Mouse (Mus musculus) MEL (cell line): Measurements from ENCODE around the gene Usp33. TPM values are rescaled to one million over a fixed set of nuclear protein-coding genes. Genes with fewer than 3 reads are reported as not detected.

Source experiments
- DNase-seq: peaks from one replicate; pipeline ENCODE4 v3.0.0; 2011; ENCODE audit warnings: low read depth, low spot score
- H3K27ac ChIP-seq: 2 replicates; pipeline ENCODE4 v1.5.1; 2012; ENCODE audit warnings: low read depth, mild to moderate bottlenecking, control low read depth, low read length, moderate library complexity; ENCODE audit not compliant: control insufficient read depth
- H3K27me3 ChIP-seq, 2 experiments: fragments of 150-350 bp in 1 of 2; sonication (generic) in 1 of 2; 2 replicates each; pipeline ENCODE4 v1.6.1; 2012; ENCODE audit warnings: low read length in 2 of 2, mild to moderate bottlenecking in 2 of 2, improper control_type of control experiment in 1 of 2, moderate library complexity in 1 of 2; ENCODE audit not compliant: insufficient read depth in 2 of 2, control insufficient read depth in 1 of 2
- H3K36me3 ChIP-seq, 2 experiments: 2 replicates each; pipeline ENCODE4 v1.6.1; 2012 to 2014; ENCODE audit warnings: low read length in 2 of 2, improper control_type of control experiment in 1 of 2, inconsistent platforms in 1 of 2, mild to moderate bottlenecking in 1 of 2; ENCODE audit not compliant: insufficient read depth in 2 of 2, control insufficient read depth in 1 of 2
- H3K4me1 ChIP-seq, 2 experiments: fragments of 150-350 bp in 1 of 2; sonication (generic) in 1 of 2; 2 replicates each; pipeline ENCODE4 v1.6.1; 2012; ENCODE audit warnings: low read length in 2 of 2, improper control_type of control experiment in 1 of 2, mild to moderate bottlenecking in 1 of 2; ENCODE audit not compliant: insufficient read depth in 2 of 2, control insufficient read depth in 1 of 2
- H3K4me3 ChIP-seq, 2 experiments: fragments of 150-350 bp in 1 of 2; sonication (generic) in 1 of 2; 2 replicates each; pipeline ENCODE4 v1.5.1; 2012; ENCODE audit warnings: low read depth in 2 of 2, low read length in 2 of 2, mild to moderate bottlenecking in 2 of 2, moderate library complexity in 2 of 2, control low read depth in 1 of 2, improper control_type of control experiment in 1 of 2; ENCODE audit not compliant: control insufficient read depth in 1 of 2, insufficient read depth in 1 of 2
- H3K79me2 ChIP-seq: 2 replicates; pipeline ENCODE4 v1.6.1; 2012; ENCODE audit warnings: mild to moderate bottlenecking, low read length, moderate library complexity; ENCODE audit not compliant: control insufficient read depth, poor library complexity, insufficient read depth
- H3K9ac ChIP-seq: 2 replicates; pipeline ENCODE4 v1.6.1; 2012; ENCODE audit warnings: low read depth, mild to moderate bottlenecking, control low read depth, low read length, moderate library complexity; ENCODE audit not compliant: control insufficient read depth, poor library complexity, severe bottlenecking
- H3K9me3 ChIP-seq: fragments of 150-350 bp; sonication (generic); replicated peaks from 2 replicates; pipeline ENCODE4 v1.6.1; 2012; ENCODE audit warnings: mild to moderate bottlenecking, low read length, improper control_type of control experiment, moderate library complexity; ENCODE audit not compliant: insufficient read depth
- CHD2 ChIP-seq: IDR thresholded peaks from 2 replicates; pipeline ENCODE4 v1.6.1; 2011; ENCODE audit warnings: low read length, improper control_type of control experiment
- CTCF ChIP-seq, 3 experiments: IDR thresholded peaks in 2 of 3; conservative IDR thresholded peaks in 1 of 3; 2 replicates each; pipeline ENCODE4 v1.5.1; 2011 to 2012; ENCODE audit warnings: low read length in 3 of 3, low read depth in 2 of 3, mild to moderate bottlenecking in 2 of 3, improper control_type of control experiment in 1 of 3, inconsistent platforms in 1 of 3, mixed read lengths in 1 of 3, moderate library complexity in 1 of 3; ENCODE audit not compliant: control insufficient read depth in 1 of 3, insufficient read depth in 1 of 3, poor library complexity in 1 of 3, severe bottlenecking in 1 of 3
- ELF1 ChIP-seq: IDR thresholded peaks from 2 replicates; pipeline ENCODE4 v1.6.1; 2014; ENCODE audit warnings: low read depth, mild to moderate bottlenecking, inconsistent platforms, low read length, improper control_type of control experiment, moderate library complexity
- EP300 ChIP-seq, 2 experiments: IDR thresholded peaks; 2 replicates each; pipeline ENCODE4 v1.6.1; 2011; ENCODE audit warnings: improper control_type of control experiment in 2 of 2, low read length in 2 of 2, low read depth in 1 of 2, mild to moderate bottlenecking in 1 of 2
- ETS1 ChIP-seq: IDR thresholded peaks from 2 replicates; pipeline ENCODE4 v1.6.1; 2012; ENCODE audit warnings: low read depth, mild to moderate bottlenecking, inconsistent platforms, low read length, improper control_type of control experiment, moderate library complexity
- GABPA ChIP-seq: IDR thresholded peaks from 2 replicates; pipeline ENCODE4 v1.6.1; 2012; ENCODE audit warnings: low read depth, mild to moderate bottlenecking, inconsistent platforms, low read length, improper control_type of control experiment, moderate library complexity
- GATA1 ChIP-seq: IDR thresholded peaks from 2 replicates; pipeline ENCODE4 v1.6.1; 2011; ENCODE audit warnings: low read depth, low read length, improper control_type of control experiment
- HCFC1 ChIP-seq: IDR thresholded peaks from 2 replicates; pipeline ENCODE4 v1.6.1; 2012; ENCODE audit warnings: low read depth, mild to moderate bottlenecking, inconsistent platforms, low read length, improper control_type of control experiment, moderate library complexity
- JUND ChIP-seq: IDR thresholded peaks from 2 replicates; pipeline ENCODE4 v1.6.1; 2011; ENCODE audit warnings: low read depth, mild to moderate bottlenecking, improper control_type of control experiment, low read length
- KAT2A ChIP-seq: conservative IDR thresholded peaks from 2 replicates; pipeline ENCODE4 v1.6.1; 2012; ENCODE audit warnings: low read depth, low read length, improper control_type of control experiment, inconsistent platforms
- MAFK ChIP-seq: IDR thresholded peaks from 2 replicates; pipeline ENCODE4 v1.6.1; 2011; ENCODE audit warnings: low read depth, mild to moderate bottlenecking, low read length, improper control_type of control experiment, borderline replicate concordance
- MAX ChIP-seq: IDR thresholded peaks from 2 replicates; pipeline ENCODE4 v1.6.1; 2011; ENCODE audit warnings: low read length, improper control_type of control experiment
- MAZ ChIP-seq: IDR thresholded peaks from 2 replicates; pipeline ENCODE4 v1.6.1; 2012; ENCODE audit warnings: low read depth, mild to moderate bottlenecking, inconsistent platforms, low read length, improper control_type of control experiment
- MXI1 ChIP-seq: IDR thresholded peaks from 2 replicates; pipeline ENCODE4 v1.6.1; 2011; ENCODE audit warnings: mild to moderate bottlenecking, low read depth, low read length, improper control_type of control experiment
- MYB ChIP-seq: IDR thresholded peaks from 2 replicates; pipeline ENCODE4 v1.6.1; 2011; ENCODE audit warnings: mild to moderate bottlenecking, low read depth, low read length, improper control_type of control experiment
- NELFE ChIP-seq: IDR thresholded peaks from 2 replicates; pipeline ENCODE4 v1.6.1; 2011; ENCODE audit warnings: low read depth, low read length, improper control_type of control experiment
- POLR2AphosphoS2 ChIP-seq: IDR thresholded peaks from 2 replicates; pipeline ENCODE4 v1.6.1; 2011; ENCODE audit warnings: low read length, improper control_type of control experiment
- POLR2AphosphoS5 ChIP-seq: IDR thresholded peaks from 2 replicates; pipeline ENCODE4 v1.6.1; 2012; ENCODE audit warnings: low read depth, borderline replicate concordance, mild to moderate bottlenecking, inconsistent platforms, low read length, moderate library complexity, mixed read lengths
- RAD21 ChIP-seq: IDR thresholded peaks from 2 replicates; pipeline ENCODE4 v1.6.1; 2011; ENCODE audit warnings: mild to moderate bottlenecking, low read depth, low read length, improper control_type of control experiment
- SIN3A ChIP-seq: IDR thresholded peaks from 2 replicates; pipeline ENCODE4 v1.6.1; 2012; ENCODE audit warnings: low read length, improper control_type of control experiment, inconsistent platforms
- SMC3 ChIP-seq: IDR thresholded peaks from 2 replicates; pipeline ENCODE4 v1.6.1; 2011; ENCODE audit warnings: low read depth, low read length, improper control_type of control experiment
- TBP ChIP-seq: IDR thresholded peaks from 2 replicates; pipeline ENCODE4 v1.8.0; 2011; ENCODE audit warnings: low read depth, low read length, improper control_type of control experiment
- TCF12 ChIP-seq: IDR thresholded peaks from 2 replicates; pipeline ENCODE4 v1.6.1; 2014; ENCODE audit warnings: low read depth, mild to moderate bottlenecking, inconsistent platforms, low read length, improper control_type of control experiment, moderate library complexity
- UBTF ChIP-seq: IDR thresholded peaks from 2 replicates; pipeline ENCODE4 v1.6.1; 2012; ENCODE audit warnings: low read depth, mild to moderate bottlenecking, inconsistent platforms, low read length, improper control_type of control experiment, moderate library complexity, borderline replicate concordance; ENCODE audit not compliant: insufficient read depth
- USF1 ChIP-seq: IDR thresholded peaks from 2 replicates; pipeline ENCODE4 v1.6.1; 2014; ENCODE audit warnings: low read depth, mild to moderate bottlenecking, inconsistent platforms, low read length, improper control_type of control experiment, moderate library complexity
- USF2 ChIP-seq, 2 experiments: IDR thresholded peaks; 2 replicates each; pipeline ENCODE4 v1.6.1; 2011 to 2012; ENCODE audit warnings: improper control_type of control experiment in 2 of 2, low read length in 2 of 2, borderline replicate concordance in 1 of 2, inconsistent platforms in 1 of 2, low read depth in 1 of 2, mild to moderate bottlenecking in 1 of 2; ENCODE audit not compliant: insufficient read depth in 1 of 2
- ZC3H11A ChIP-seq: IDR thresholded peaks from 2 replicates; pipeline ENCODE4 v1.6.1; 2012; ENCODE audit warnings: low read depth, mild to moderate bottlenecking, inconsistent platforms, low read length, improper control_type of control experiment
- ZMIZ1 ChIP-seq: IDR thresholded peaks from 2 replicates; pipeline ENCODE4 v1.6.1; 2012; ENCODE audit warnings: low read depth, mild to moderate bottlenecking, inconsistent platforms, low read length, improper control_type of control experiment, moderate library complexity
- ZNF384 ChIP-seq: IDR thresholded peaks from 2 replicates; pipeline ENCODE4 v1.6.1; 2012; ENCODE audit warnings: low read depth, mild to moderate bottlenecking, inconsistent platforms, low read length, improper control_type of control experiment
- polyA plus RNA-seq, 2 experiments: library from polyadenylated mRNA; stranded (reverse) in 1 of 2; unstranded in 1 of 2; fragments of >175 nt in 1 of 2; fragments of >200 nt in 1 of 2; gene quantifications; 2 replicates each; pipeline versions ENCODE4 v1.2.1 to v1.2.4; 2012; ENCODE audit warnings: low replicate concordance in 2 of 2, low read depth in 1 of 2; ENCODE audit not compliant: insufficient read length in 2 of 2, insufficient read depth in 1 of 2, missing spikeins in 1 of 2
- total RNA-seq: library from RNA; depleted of rRNA; stranded (reverse); fragments of 300-350 nt; gene quantifications from 2 replicates; pipeline ENCODE4 v1.2.3, GENCODE M21; 2012

The Usp33 gene
- total and polyA plus RNA-seq, 3 experiments, result 32.3 to 34.1 TPM; not detected in 1

- Histone ChIP-seq H3K4me3 (no peak overlapping the region), H3K4me1 (peaks cover 0 to 4% of the 10 kb centered on the region in 2 experiments; a peak in 1 of 4 replicates), H3K36me3 (peaks cover 7 to 13% of the 10 kb centered on the region in 2 experiments), H3K79me2 (peaks cover 20% of the 10 kb centered on the region), H3K27ac (no peak overlapping the region), H3K9ac (no peak overlapping the region), H3K9me3 (no peaks in the 10 kb centered on the region), H3K27me3 (no peaks in the 10 kb centered on the region)
- TF ChIP-seq MAZ, result no peak
- TF ChIP-seq EP300 (IDR thresholded peaks at IDR 0.05; ENCODE audit: low read depth in 1 of 2, low read length in 2 of 2), result no peak
- TF ChIP-seq TBP, result no peak
- TF ChIP-seq JUND, result no peak
- TF ChIP-seq ZC3H11A, result no peak
- no peak for TF ChIP-seq MAFK
- no peak for TF ChIP-seq TCF12
- TF ChIP-seq CHD2, result no peak
- no peak for DNase-seq
These were observed 10.2 kb upstream of the Usp33 start for GRCm38 (mm10) chr3:152336085-152336484.

- H3K9me3 ChIP-seq, result no peaks in the 10 kb centered on the region
- peak within 1 kb of the TSS; percentile 85 to 90 for H3K4me3 ChIP-seq
- no peaks in the 10 kb centered on the region for H3K27me3 ChIP-seq
- peak within 1 kb of the TSS; percentile 22; the same call in 1 of the 2 replicates for H3K27ac ChIP-seq
- H3K9ac ChIP-seq, result peak within 1 kb of the TSS; percentile 84
- DNase-seq, result peak; percentile 89
- H3K4me1 ChIP-seq, result peaks cover 0 to 4% of the 10 kb centered on the region in 2 experiments; a peak in 1 of 4 replicates
- H3K79me2 ChIP-seq, result peaks cover 20% of the 10 kb centered on the region
- peaks cover 6 to 7% of the 10 kb centered on the region in 2 experiments for H3K36me3 ChIP-seq
- TF ChIP-seq ZMIZ1, result no peak
- no peak for TF ChIP-seq EP300 (IDR thresholded peaks at IDR 0.05; ENCODE audit: low read depth in 1 of 2, low read length in 2 of 2)
- TF ChIP-seq GATA1, result no peak
- no peak for TF ChIP-seq USF2 (IDR thresholded peaks at IDR 0.05; ENCODE audit: borderline replicate concordance in 1 of 2, insufficient read depth in 1 of 2, low read depth in 1 of 2, low read length in 2 of 2)
- TF ChIP-seq MAZ, result peak; percentile 89; the same call in 1 of the 2 replicates
- no peak for TF ChIP-seq SMC3
- 0 out of 2 replicates have a peak, but pooled peaks have one; percentile 7 for TF ChIP-seq USF1
- no peak for TF ChIP-seq ZNF384
- peak; percentile 97 for TF ChIP-seq HCFC1
- no peak for TF ChIP-seq UBTF
- 0 out of 2 replicates have a peak, but pooled peaks have one; percentile 23 for TF ChIP-seq MAX
- no peak for TF ChIP-seq CHD2
- TF ChIP-seq CTCF (IDR thresholded peaks at IDR 0.05 in 2 of 3, conservative IDR thresholded peaks at IDR 0.05 in 1 of 3; ENCODE audit: control insufficient read depth in 1 of 3, insufficient read depth in 1 of 3, low read depth in 2 of 3, low read length in 3 of 3, poor library complexity in 1 of 3, severe bottlenecking in 1 of 3), result no peak; a peak in 1 of 6 replicates
- no peak for TF ChIP-seq JUND
- peak; percentile 54; the same call in 1 of the 2 replicates for TF ChIP-seq TCF12
- TF ChIP-seq ZC3H11A, result no peak
- TF ChIP-seq MXI1, result peak; percentile 56; the same call in 1 of the 2 replicates
- TF ChIP-seq RAD21, result no peak
- peak; percentile 69 for TF ChIP-seq ELF1
- TF ChIP-seq GABPA, result no peak
- no peak for TF ChIP-seq MAFK
- no peak for TF ChIP-seq ETS1
- peak; percentile 60 for TF ChIP-seq SIN3A
- TF ChIP-seq POLR2AphosphoS2, result no peak
- no peak for TF ChIP-seq POLR2AphosphoS5
- TF ChIP-seq TBP, result no peak
- TF ChIP-seq KAT2A, result peak; percentile 78; the same call in 1 of the 2 replicates
- TF ChIP-seq MYB, result no peak
- TF ChIP-seq NELFE, result peak; percentile 70
These were observed 6.3 kb upstream of the Usp33 start, which contains the start of gene Miga1 for GRCm38 (mm10) chr3:152339862-152340557. TSS of gene Miga1 (minus strand) at chr3:152340407.
